Comparison of ENCODE assay signal across 9 mouse cellular contexts in the genomic region with DNA sequence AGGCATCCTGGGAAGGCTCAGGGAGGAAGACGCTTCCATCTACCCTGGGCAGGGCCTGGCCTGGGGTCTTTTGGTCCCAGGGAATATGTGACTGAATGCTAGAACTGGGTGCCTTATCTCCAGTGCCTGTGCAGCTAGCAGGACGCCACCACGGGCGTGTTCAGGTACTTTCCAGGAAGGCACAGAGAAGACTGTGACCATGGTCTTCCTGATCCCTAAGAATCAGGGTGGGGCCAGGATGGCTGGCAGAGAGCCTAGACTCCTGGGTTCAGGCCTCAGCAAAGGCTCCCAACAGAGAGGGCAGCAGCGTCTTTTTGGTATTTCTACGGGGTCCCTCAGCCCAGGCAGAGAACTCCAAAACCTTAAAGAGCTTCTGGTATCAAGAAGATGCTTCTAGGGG.
DNase-seq lines count a peak whose midpoint lies in the region; ATAC-seq lines count a peak whose summit lies in the region.
"Had no signal": no experiment of that assay in that cellular context is flagged by ENCODE, and none has a peak within 500 bp of the region (broad histone marks: within the 10 kb centered on the region; RNA-seq: fewer than 3 reads in every experiment).

No protein-coding gene starts in this region.

- no peak overlapping the region for H3K4me3 ChIP-seq in hindbrain, embryonic 13.5 days
- H3K4me3 ChIP-seq in hindbrain, embryonic 11.5 days (ENCODE audit: low read depth, low read length): no peak overlapping the region
- no peak overlapping the region for H3K4me3 ChIP-seq in embryonic facial prominence, embryonic 14.5 days (ENCODE audit: low read depth, low read length)
- H3K4me3 ChIP-seq in hindbrain, embryonic 16.5 days (ENCODE audit: low read length): no peak overlapping the region

- H3K4me2 ChIP-seq in hindbrain, embryonic 13.5 days: no peak overlapping the region
- H3K4me2 ChIP-seq in hindbrain, embryonic 11.5 days (replicated peaks; ENCODE audit: low read depth, low read length): no peak overlapping the region
- H3K4me2 ChIP-seq in embryonic facial prominence, embryonic 14.5 days (ENCODE audit: low read depth, low read length): no peak overlapping the region
- no peak overlapping the region; the same call in 1 of the 2 replicates for H3K4me2 ChIP-seq in hindbrain, embryonic 16.5 days (ENCODE audit: low read length)

- no peak for DNase-seq in hindbrain, embryonic 11.5 days (ENCODE audit: low spot score)
- no peak for DNase-seq in embryonic facial prominence, embryonic 14.5 days (ENCODE audit: low spot score)
- DNase-seq in lung, postnatal 14 days: peak; percentile 58
- no peak for DNase-seq in thymus, postnatal 0 days (ENCODE audit: low spot score)
- no peak for DNase-seq in cerebellum, postnatal 25 days
- no peak for DNase-seq in yolk sac, embryonic 10.5 days (ENCODE audit: low spot score)
- DNase-seq: thymus, postnatal 25 days had no signal

- 69% methylated on average over 6 of the region's 6 CpGs for WGBS in hindbrain, embryonic 13.5 days
- WGBS in hindbrain, embryonic 11.5 days: 86% methylated on average over 6 of the region's 6 CpGs
- 58% methylated on average over 6 of the region's 6 CpGs for WGBS in embryonic facial prominence, embryonic 14.5 days
- 76% methylated on average over 6 of the region's 6 CpGs for WGBS in hindbrain, embryonic 16.5 days

- H3K9me3 ChIP-seq in hindbrain, embryonic 13.5 days: no peaks in the 10 kb centered on the region
- H3K9me3 ChIP-seq in hindbrain, embryonic 11.5 days (ENCODE audit: control insufficient read depth, low read length): no peaks in the 10 kb centered on the region
- H3K9me3 ChIP-seq in embryonic facial prominence, embryonic 14.5 days (ENCODE audit: control insufficient read depth, low read length): no peaks in the 10 kb centered on the region
- H3K9me3 ChIP-seq in hindbrain, embryonic 16.5 days (ENCODE audit: control insufficient read depth, low read length): no peaks in the 10 kb centered on the region

- H3K9ac ChIP-seq in hindbrain, embryonic 13.5 days: peak overlapping the region; percentile 69; the same call in 1 of the 2 replicates
- H3K9ac ChIP-seq in hindbrain, embryonic 11.5 days (ENCODE audit: low read depth, low read length): no peak overlapping the region
- H3K9ac ChIP-seq in embryonic facial prominence, embryonic 14.5 days (ENCODE audit: low read depth, low read length): no peak overlapping the region
- peak overlapping the region; percentile 2; the same call in 1 of the 2 replicates for H3K9ac ChIP-seq in hindbrain, embryonic 16.5 days (ENCODE audit: low read depth, low read length)

- no peak for ATAC-seq in hindbrain, embryonic 13.5 days (ENCODE audit: low FRiP score)
- ATAC-seq in hindbrain, embryonic 11.5 days (ENCODE audit: low FRiP score): no peak
- 0 out of 2 replicates have a peak, but pooled peaks have one; percentile 8 for ATAC-seq in embryonic facial prominence, embryonic 14.5 days (ENCODE audit: low read depth)
- ATAC-seq in hindbrain, embryonic 16.5 days: no peak

- H3K27me3 ChIP-seq in hindbrain, embryonic 13.5 days: peaks cover 73% of the 10 kb centered on the region
- H3K27me3 ChIP-seq in hindbrain, embryonic 11.5 days (ENCODE audit: control insufficient read depth, insufficient read depth, low read length): peaks cover 58% of the 10 kb centered on the region
- peaks cover 49% of the 10 kb centered on the region for H3K27me3 ChIP-seq in embryonic facial prominence, embryonic 14.5 days (replicated peaks; ENCODE audit: control insufficient read depth, insufficient read depth, low read length)
- H3K27me3 ChIP-seq in hindbrain, embryonic 16.5 days (replicated peaks; ENCODE audit: control insufficient read depth, insufficient read depth, low read length): peaks cover 16% of the 10 kb centered on the region

- H3K27ac ChIP-seq in hindbrain, embryonic 13.5 days: peak overlapping the region; percentile 67
- no peak overlapping the region for H3K27ac ChIP-seq in hindbrain, embryonic 11.5 days (ENCODE audit: low read depth, low read length)
- H3K27ac ChIP-seq in embryonic facial prominence, embryonic 14.5 days (replicated peaks; ENCODE audit: low read depth, low read length): no peak overlapping the region
- H3K27ac ChIP-seq in hindbrain, embryonic 16.5 days (ENCODE audit: low read depth, low read length): no peak overlapping the region; the same call in 1 of the 2 replicates

- peaks cover 4% of the 10 kb centered on the region; the same call in 1 of the 2 replicates for H3K36me3 ChIP-seq in hindbrain, embryonic 13.5 days
- H3K36me3 ChIP-seq in hindbrain, embryonic 11.5 days (ENCODE audit: control insufficient read depth, insufficient read depth, low read length): no peaks in the 10 kb centered on the region
- H3K36me3 ChIP-seq in embryonic facial prominence, embryonic 14.5 days (ENCODE audit: control insufficient read depth, insufficient read depth, low read length): no peaks in the 10 kb centered on the region
- no peaks in the 10 kb centered on the region for H3K36me3 ChIP-seq in hindbrain, embryonic 16.5 days (ENCODE audit: control insufficient read depth, insufficient read depth, low read length)

- H3K4me1 ChIP-seq in hindbrain, embryonic 13.5 days (replicated peaks): peaks cover 56% of the 10 kb centered on the region
- H3K4me1 ChIP-seq in hindbrain, embryonic 11.5 days (replicated peaks; ENCODE audit: control insufficient read depth, insufficient read depth, low read length): peaks cover 16% of the 10 kb centered on the region
- peaks cover 25% of the 10 kb centered on the region for H3K4me1 ChIP-seq in embryonic facial prominence, embryonic 14.5 days (ENCODE audit: control insufficient read depth, insufficient read depth, low read length)
- H3K4me1 ChIP-seq in hindbrain, embryonic 16.5 days (ENCODE audit: control insufficient read depth, insufficient read depth, low read depth, low read length): peaks cover 28% of the 10 kb centered on the region

Comparison
In these comparisons a context has a peak if more than half of its experiments do, and no peak if none do; other contexts are left out.
1. H3K9ac ChIP-seq: peak in hindbrain, embryonic 13.5 days (single experiment) and hindbrain, embryonic 16.5 days (single experiment); none in hindbrain, embryonic 11.5 days (single experiment) and embryonic facial prominence, embryonic 14.5 days (single experiment).